Mouse (Mus musculus) midbrain, embryonic 10.5 days (tissue): ENCODE measurements around the gene Ccdc92. TPM values are rescaled to one million over a fixed set of nuclear protein-coding genes. Genes with fewer than 3 reads are reported as not detected.

ENCODE experiments used
- DNase-seq: peaks from one replicate; pipeline ENCODE4 v3.0.0-alpha.2; 2017; ENCODE audit warnings: low spot score
- H3K27ac ChIP-seq: fragments of 300-500 bp; sonication (generic); replicated peaks from 2 replicates; pipeline ENCODE4 v1.5.1; 2016; ENCODE audit warnings: mild to moderate bottlenecking
- H3K27me3 ChIP-seq: fragments of 300-500 bp; sonication (generic); 2 replicates; pipeline ENCODE4 v1.6.1; 2016; ENCODE audit warnings: low read depth, mild to moderate bottlenecking; ENCODE audit not compliant: poor library complexity, severe bottlenecking
- H3K36me3 ChIP-seq: fragments of 300-500 bp; sonication (generic); 2 replicates; pipeline ENCODE4 v1.6.1; 2016; ENCODE audit warnings: mild to moderate bottlenecking, moderate library complexity
- H3K4me1 ChIP-seq: fragments of 300-500 bp; sonication (generic); 2 replicates; pipeline ENCODE4 v1.6.1; 2016
- H3K4me3 ChIP-seq: fragments of 300-500 bp; sonication (generic); 2 replicates; pipeline ENCODE4 v1.5.1; 2016; ENCODE audit warnings: mild to moderate bottlenecking, moderate library complexity
- H3K9me3 ChIP-seq: fragments of 300-500 bp; sonication (generic); replicated peaks from 2 replicates; pipeline ENCODE4 v1.6.1; 2016; ENCODE audit warnings: mild to moderate bottlenecking
- WGBS: fragments of 180-500 bp; shearing (Covaris S2); methylation state at CpG from one replicate; pipeline ENCODE4 v1.1.7; 2016; 5-methylcytosine and 5-hydroxymethylcytosine counted together
- polyA plus RNA-seq: library from polyadenylated mRNA; unstranded; fragments of >200 nt; fragmentation: Nextera tagmentation; extraction: Ambion mirVana; gene quantifications from 2 replicates; pipeline ENCODE4 v1.2.1, GENCODE M21; 2016

The Ccdc92 gene
- polyA plus RNA-seq, 1 experiment from 2014 or later = 12.1 TPM

DNA sequence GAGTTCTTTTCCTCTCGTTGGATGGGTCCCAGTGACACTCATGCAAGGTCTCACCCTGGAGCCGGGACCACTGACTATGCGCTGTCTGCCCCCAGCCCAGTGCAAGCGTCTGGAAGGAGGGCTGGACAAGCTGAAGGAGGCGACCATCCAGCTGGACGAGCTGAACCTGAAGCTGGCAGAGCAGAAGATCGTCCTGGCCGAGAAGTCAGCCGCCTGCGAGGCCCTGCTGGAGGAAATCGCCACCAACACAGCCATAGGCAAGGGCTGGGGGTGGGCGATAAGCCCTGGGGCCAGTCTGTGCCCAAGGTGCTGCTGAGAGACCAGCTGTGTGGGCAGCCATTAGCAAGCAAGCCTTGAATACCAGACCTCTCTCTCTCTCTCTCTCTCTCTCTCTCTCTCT lies 49.8 kb downstream of the Ccdc92 start:
- no peak overlapping the region for H3K4me3 ChIP-seq
- 0 out of 2 replicates have a peak, but pooled peaks cover 2% of the 10 kb centered on the region for H3K4me1 ChIP-seq
- no peak overlapping the region for H3K27ac ChIP-seq
- 89% methylated on average over 12 of the region's 12 CpGs for WGBS
- 0 out of 2 replicates have a peak, but pooled peaks cover 6% of the 10 kb centered on the region for H3K9me3 ChIP-seq
- no peak for DNase-seq
- H3K36me3 ChIP-seq = no peaks in the 10 kb centered on the region
- H3K27me3 ChIP-seq = no peaks in the 10 kb centered on the region

- 0 out of 2 replicates have a peak, but pooled peaks cover 6% of the 10 kb centered on the region for H3K9me3 ChIP-seq
- no peak overlapping the region for H3K4me3 ChIP-seq
- no peak overlapping the region for H3K27ac ChIP-seq
- 79% methylated on average over 4 of the region's 4 CpGs for WGBS
- no peaks in the 10 kb centered on the region for H3K27me3 ChIP-seq
- no peak for DNase-seq
- no peaks in the 10 kb centered on the region for H3K4me1 ChIP-seq
- H3K36me3 ChIP-seq = no peaks in the 10 kb centered on the region
Observed at GRCm38 (mm10) chr5:124809708-124810366, 52.4 kb downstream of the Ccdc92 start.

DNA sequence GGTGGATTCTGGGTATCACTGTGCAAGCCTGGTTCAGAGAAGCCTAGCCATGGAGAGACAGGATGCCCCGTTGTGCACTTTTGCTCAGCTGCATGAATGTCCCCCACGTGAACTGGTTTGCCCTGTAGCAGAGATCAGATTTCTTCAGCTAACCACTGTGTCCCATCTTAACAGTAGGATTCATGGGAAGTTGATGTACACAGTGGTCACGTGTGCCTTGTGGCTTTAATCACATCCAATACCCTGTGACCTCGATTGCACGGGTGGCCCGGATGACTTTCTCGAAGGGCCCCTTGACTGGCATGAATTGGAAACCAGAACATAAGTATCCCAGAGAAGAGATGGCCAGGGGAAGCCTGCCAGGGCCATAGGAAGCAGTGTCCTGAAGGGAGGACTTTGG lies 70.1 kb downstream of the Ccdc92 start:
- DNase-seq = no peak
- Histone ChIP-seq H3K27ac (no peak overlapping the region), H3K4me1 (no peaks in the 10 kb centered on the region), H3K36me3 (no peaks in the 10 kb centered on the region), H3K27me3 (no peaks in the 10 kb centered on the region), H3K9me3 (no peaks in the 10 kb centered on the region), H3K4me3 (no peak overlapping the region)
- WGBS = 88% methylated on average over 7 of the region's 7 CpGs

GRCm38 (mm10) chr5:124785650-124786049 lies 76.6 kb downstream of the Ccdc92 start:
- no peak for DNase-seq
- H3K27me3 ChIP-seq = no peaks in the 10 kb centered on the region
- H3K36me3 ChIP-seq = no peaks in the 10 kb centered on the region
- peaks cover 16% of the 10 kb centered on the region; the same call in 1 of the 2 replicates for H3K9me3 ChIP-seq
- no peak overlapping the region for H3K27ac ChIP-seq
- no peak overlapping the region for H3K4me3 ChIP-seq
- 81% methylated on average over 7 of the region's 7 CpGs for WGBS
- no peaks in the 10 kb centered on the region for H3K4me1 ChIP-seq

Other genes starting within 250 kb of the Ccdc92 start
- gene Atp6v0a2, start 233.8 kb downstream of the Ccdc92 start, polyA plus RNA-seq = 46.6 and 53.4 TPM in 2 replicates
- 0.02 and 0.05 TPM in 2 replicates for gene Dnah10, start 137.3 kb downstream of the Ccdc92 start, polyA plus RNA-seq
- 155 and 159 TPM in 2 replicates for gene Zfp664, start 267 bp upstream of the Ccdc92 start, polyA plus RNA-seq
- gene Rflna, start 140.8 kb upstream of the Ccdc92 start, polyA plus RNA-seq = 6.8 TPM in 2 replicates